Mouse (Mus musculus) intestine, postnatal 0 days (tissue): ENCODE data around the gene Gm15319. TPM values are rescaled to one million over a fixed set of nuclear protein-coding genes. Genes with fewer than 3 reads are reported as not detected.
"Not testable (repeated sequence)": the region's sequence is repeated elsewhere in the genome, so short reads cannot be mapped to it uniquely, and the experiment has no call there.

Experiments
- ATAC-seq: fragments of 200-750 bp; cut with Nextera tagmentation; 2 replicates; pipeline ENCODE4 v1.8.0; 2017; ENCODE audit warnings: mild to moderate bottlenecking, moderate TSS enrichment, moderate library complexity
- H3K27ac ChIP-seq: fragments of 300-500 bp; sonication (generic); 2 replicates; pipeline ENCODE4 v1.5.1; 2014; ENCODE audit warnings: mild to moderate bottlenecking, low read depth, low read length, moderate library complexity
- H3K27me3 ChIP-seq: fragments of 300-500 bp; sonication (generic); replicated peaks from 2 replicates; pipeline ENCODE4 v1.6.1; 2014; ENCODE audit warnings: low read length, mixed read lengths; ENCODE audit not compliant: control insufficient read depth, insufficient read depth
- H3K36me3 ChIP-seq: fragments of 300-500 bp; sonication (generic); 2 replicates; pipeline ENCODE4 v1.6.1; 2014; ENCODE audit warnings: mild to moderate bottlenecking, moderate library complexity; ENCODE audit not compliant: control insufficient read depth, insufficient read depth
- H3K4me1 ChIP-seq: fragments of 300-500 bp; sonication (generic); replicated peaks from 2 replicates; pipeline ENCODE4 v1.6.1; 2014; ENCODE audit warnings: antibody characterized with exemption, low read length, mixed read lengths; ENCODE audit not compliant: control insufficient read depth, insufficient read depth
- H3K4me2 ChIP-seq: fragments of 300-500 bp; sonication (generic); replicated peaks from 2 replicates; pipeline ENCODE4 v1.6.1; 2014; ENCODE audit warnings: low read depth, mild to moderate bottlenecking, moderate library complexity
- H3K4me3 ChIP-seq: fragments of 300-500 bp; sonication (generic); 2 replicates; pipeline ENCODE4 v1.5.1; 2014; ENCODE audit warnings: low read depth, low read length
- H3K9ac ChIP-seq: fragments of 300-500 bp; sonication (generic); 2 replicates; pipeline ENCODE4 v1.6.1; 2014; ENCODE audit warnings: mild to moderate bottlenecking, low read depth, low read length
- H3K9me3 ChIP-seq: fragments of 300-500 bp; sonication (generic); 2 replicates; pipeline ENCODE4 v1.6.1; 2016; ENCODE audit warnings: mixed run types; ENCODE audit not compliant: control insufficient read depth
- CTCF ChIP-seq: sonication (generic); IDR thresholded peaks from 2 replicates; pipeline ENCODE4 v1.5.1; 2016; ENCODE audit warnings: low read depth, mild to moderate bottlenecking, control low read depth, antibody characterized with exemption, moderate library complexity
- WGBS: fragments of 180-500 bp; shearing (Covaris S2); extraction: QIAGEN DNeasy Blood & Tissue Kit; methylation state at CpG from one replicate; pipeline ENCODE4 v1.1.7; 2014; 5-methylcytosine and 5-hydroxymethylcytosine counted together
- polyA plus RNA-seq: library from polyadenylated mRNA; unstranded; fragments of >200 nt; fragmentation: Nextera tagmentation; extraction: Ambion mirVana; gene quantifications from 2 replicates; pipeline ENCODE4 v1.2.1, GENCODE M21; 2015

Gene Gm15319
- polyA plus RNA-seq, 1 experiment from 2014 or later: not detected

DNA sequence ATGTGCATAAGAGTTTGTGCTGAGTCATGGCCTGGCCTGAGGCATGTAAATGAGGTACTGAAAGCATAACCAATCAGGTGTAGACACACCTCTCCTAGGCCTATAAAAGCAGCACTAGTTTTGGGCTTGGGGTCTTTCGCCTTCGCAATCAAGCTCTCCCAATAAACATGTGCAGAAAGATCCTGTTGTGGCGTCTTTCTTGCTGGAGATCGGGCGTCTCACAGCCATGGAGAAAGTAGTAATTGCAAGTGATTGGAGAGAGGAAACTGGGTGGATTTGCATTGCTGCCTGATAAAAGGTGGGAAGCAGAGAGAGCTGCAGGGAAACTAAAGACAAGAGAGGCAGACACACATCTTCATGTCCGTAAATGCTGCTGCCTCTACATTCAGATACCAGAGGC is 60.3 kb downstream of the Gm15319 start:
- H3K36me3 ChIP-seq, H3K4me2 ChIP-seq, H3K4me3 ChIP-seq, ATAC-seq, H3K27ac ChIP-seq, H3K9me3 ChIP-seq, H3K27me3 ChIP-seq, H3K4me1 ChIP-seq, H3K9ac ChIP-seq: not testable (repeated sequence)
- 93% methylated on average over 5 of the region's 6 CpGs for WGBS

DNA sequence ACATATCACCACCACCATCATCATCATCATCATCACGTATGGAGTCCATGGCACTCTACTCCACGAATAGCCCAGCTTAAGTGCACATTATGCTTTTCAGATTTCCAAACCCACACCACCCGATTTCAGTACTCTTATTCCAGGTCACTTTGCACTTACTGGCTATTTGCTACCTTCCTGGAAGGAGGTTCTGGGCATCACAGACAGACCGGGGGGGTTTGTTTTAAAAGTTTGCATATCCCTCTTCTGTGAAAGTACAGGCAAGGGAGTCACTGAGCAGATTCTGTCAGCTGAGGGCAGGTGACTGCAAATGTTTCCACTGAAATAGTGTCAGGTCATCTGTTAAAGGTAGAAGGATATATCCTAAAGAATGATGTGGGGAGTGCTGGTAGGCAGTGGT is 63.0 kb downstream of the Gm15319 start:
- H3K27ac ChIP-seq, H3K4me1 ChIP-seq, H3K9ac ChIP-seq, H3K4me3 ChIP-seq, H3K27me3 ChIP-seq, H3K9me3 ChIP-seq, H3K36me3 ChIP-seq, H3K4me2 ChIP-seq, ATAC-seq: not testable (repeated sequence)
- 74% methylated on average over 4 of the region's 4 CpGs for WGBS

DNA sequence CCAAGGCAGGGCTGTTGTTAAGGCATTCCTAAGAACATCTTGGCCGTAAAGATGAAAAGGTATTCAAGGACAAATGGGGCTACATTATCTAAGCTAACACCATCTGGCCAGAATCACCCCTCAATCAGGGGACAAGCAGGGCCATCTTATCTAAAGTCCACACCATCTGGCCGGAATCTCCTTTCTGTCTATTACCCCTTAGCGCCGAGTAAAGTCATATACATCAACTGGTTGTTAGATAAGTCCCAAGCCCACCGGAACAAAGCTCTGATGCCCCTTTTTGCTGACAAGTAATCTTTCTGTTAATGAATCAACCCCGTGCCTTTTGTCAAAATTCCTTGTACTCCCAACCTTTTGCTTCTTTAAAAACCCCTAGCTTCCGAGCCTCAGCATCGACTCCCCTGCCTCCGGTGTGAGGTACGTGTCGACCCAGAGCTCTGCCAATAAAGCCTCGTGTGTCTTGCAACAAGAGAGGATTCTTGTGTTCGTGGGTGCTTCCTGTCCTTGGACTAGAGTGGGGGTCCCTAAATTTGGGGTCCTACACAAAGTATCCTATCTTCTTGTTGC is 65.0 kb downstream of the Gm15319 start:
- WGBS: 82% methylated on average over 12 of the region's 13 CpGs
- not testable (repeated sequence) for H3K4me3 ChIP-seq, H3K9ac ChIP-seq, H3K9me3 ChIP-seq, H3K4me2 ChIP-seq, H3K27ac ChIP-seq, H3K36me3 ChIP-seq, H3K27me3 ChIP-seq, H3K4me1 ChIP-seq, ATAC-seq

DNA sequence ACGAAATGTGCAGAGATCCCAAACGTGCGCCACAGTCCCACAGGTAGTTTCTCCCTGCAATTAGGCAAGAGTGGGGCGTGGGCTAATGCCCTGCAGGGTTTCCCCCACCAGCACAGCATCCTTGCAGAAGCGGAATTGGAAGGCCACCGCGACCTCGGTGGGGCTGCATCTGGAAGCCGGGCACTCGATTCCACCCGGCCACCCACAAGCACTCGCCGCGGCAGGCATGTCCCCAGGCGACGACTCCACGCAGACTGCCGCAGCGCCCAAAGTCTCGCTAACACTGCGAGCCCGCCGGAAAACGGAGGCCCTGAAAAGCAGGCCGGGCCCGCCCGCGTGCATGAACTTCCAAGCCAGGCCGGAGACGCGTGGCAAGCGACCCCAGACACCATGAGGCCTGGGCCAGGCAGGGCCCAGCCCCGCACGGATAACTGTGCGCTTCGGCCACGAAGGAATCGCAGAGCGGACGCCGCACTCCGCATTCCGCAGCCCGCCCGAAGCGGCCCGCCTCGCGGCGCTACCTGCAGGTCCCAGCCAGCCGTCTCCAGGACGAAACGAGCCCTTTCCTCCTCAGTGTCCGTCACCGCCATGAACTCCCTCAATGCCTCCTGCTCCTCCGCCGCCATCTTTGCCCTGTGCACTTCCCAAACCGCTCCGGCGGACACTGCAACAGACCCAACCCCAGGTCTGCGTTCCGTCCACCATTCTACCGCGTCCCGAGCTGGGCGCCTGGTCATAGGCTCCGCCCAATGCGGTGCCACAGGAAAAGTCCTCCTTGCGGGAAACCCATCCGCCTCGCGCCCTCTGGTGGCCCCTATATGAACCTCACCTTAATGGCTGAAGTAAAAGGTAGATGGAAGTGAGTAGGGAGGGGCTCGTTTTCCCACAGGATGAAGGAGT is 66.0 kb downstream of the Gm15319 start:
- Histone ChIP-seq H3K9ac (peak overlapping the region; percentile 82), H3K4me3 (peak overlapping the region; percentile 68), H3K4me2 (peak overlapping the region; percentile 72), H3K27ac (peak overlapping the region; percentile 50; the same call in 1 of the 2 replicates)
- H3K36me3 ChIP-seq, H3K27me3 ChIP-seq, H3K4me1 ChIP-seq, H3K9me3 ChIP-seq: not testable (repeated sequence)
- ATAC-seq: peak; percentile 99
- peak; percentile 78 for TF ChIP-seq CTCF
- 19% methylated on average over 55 of the region's 73 CpGs for WGBS

DNA sequence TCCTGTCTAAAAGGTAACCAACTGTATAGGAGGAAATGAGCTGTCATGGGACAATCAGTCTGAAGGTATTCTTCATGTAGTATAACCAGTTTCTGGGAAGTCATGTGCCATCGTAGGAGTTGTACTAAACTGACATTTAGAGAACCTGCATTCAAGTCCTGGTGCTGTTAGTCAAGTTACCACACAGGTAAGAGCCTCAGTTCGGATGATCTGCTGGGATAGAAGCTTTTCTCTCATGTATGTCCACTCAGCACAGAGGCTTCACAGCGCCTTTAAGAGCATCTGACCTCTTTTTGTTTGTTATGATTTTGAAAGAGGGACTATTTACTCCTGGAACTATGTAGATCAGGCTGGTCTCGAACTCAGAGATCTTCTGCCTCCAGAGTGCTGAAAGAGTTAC is 67.1 kb downstream of the Gm15319 start:
- not testable (repeated sequence) for H3K36me3 ChIP-seq, H3K27ac ChIP-seq, ATAC-seq, H3K9me3 ChIP-seq, H3K27me3 ChIP-seq, H3K4me3 ChIP-seq, H3K4me2 ChIP-seq, H3K4me1 ChIP-seq, H3K9ac ChIP-seq
- 80% methylated on average over 2 of the region's 4 CpGs for WGBS

DNA sequence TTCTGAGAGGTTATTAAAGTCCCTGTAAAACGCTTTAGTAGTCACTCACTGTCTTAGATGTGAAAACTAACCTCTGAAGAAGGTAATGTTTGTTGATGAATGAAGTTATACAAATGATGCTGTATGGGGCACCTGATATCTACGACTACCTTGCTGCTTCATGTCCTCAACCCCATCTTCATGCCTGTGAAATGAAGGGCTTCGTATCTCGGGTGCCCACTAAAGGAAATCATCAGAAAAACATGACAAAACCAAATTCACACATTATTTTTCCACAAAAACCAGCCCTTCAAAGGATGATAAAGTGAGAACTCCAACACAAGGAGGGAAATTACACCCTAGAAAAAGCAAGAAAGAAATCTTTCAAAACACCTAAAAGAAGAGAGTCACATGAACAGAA is 68.2 kb downstream of the Gm15319 start:
- WGBS: 94% methylated on average over 3 of the region's 4 CpGs
- H3K27me3 ChIP-seq, H3K27ac ChIP-seq: not testable (repeated sequence)

DNA sequence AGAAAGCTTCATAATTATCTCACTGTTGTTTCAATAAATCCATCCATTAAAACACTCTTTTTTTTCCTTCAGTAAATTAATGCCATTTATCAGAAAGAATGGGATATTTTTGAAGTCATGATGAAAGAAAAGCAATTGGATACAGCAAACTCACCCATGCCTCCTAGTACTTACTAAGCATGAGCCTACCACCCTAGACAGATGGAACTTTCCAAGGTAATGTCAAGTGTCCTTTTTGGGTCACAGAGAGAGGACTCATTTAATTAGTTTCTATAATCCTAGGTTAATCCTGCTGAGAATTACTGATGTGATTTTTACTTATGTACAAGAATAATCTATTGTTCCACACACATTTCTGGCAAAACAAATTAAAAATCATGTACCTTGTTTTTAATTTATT is 69.0 kb downstream of the Gm15319 start:
- not testable (repeated sequence) for H3K27ac ChIP-seq, H3K4me1 ChIP-seq, H3K27me3 ChIP-seq, H3K9me3 ChIP-seq, ATAC-seq, H3K4me3 ChIP-seq, H3K4me2 ChIP-seq, H3K9ac ChIP-seq, H3K36me3 ChIP-seq

More for the DNA sequence above, 68.2 kb downstream of the Gm15319 start:
- H3K36me3 ChIP-seq, ATAC-seq, H3K9ac ChIP-seq, H3K4me3 ChIP-seq, H3K4me1 ChIP-seq, H3K4me2 ChIP-seq, H3K9me3 ChIP-seq: not testable (repeated sequence)

DNA sequence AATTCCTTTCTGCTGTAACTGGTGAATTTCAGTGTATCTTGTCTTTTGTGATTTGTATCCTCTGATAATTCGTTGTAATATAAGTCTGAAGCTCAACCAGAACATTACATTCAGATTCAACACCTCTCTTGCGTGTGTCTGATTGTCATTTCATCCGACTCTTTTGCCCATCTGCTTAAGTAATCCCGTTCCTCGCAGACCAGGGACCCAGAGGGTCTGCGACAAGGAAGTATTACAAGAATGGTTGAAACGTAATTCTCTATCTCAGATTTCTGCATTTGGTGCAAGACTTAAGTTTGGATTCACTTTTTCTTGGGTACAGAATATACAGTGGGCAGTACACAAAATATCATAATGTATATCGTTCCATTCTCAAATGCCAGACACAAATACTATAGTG is 73.0 kb downstream of the Gm15319 start:
- not testable (repeated sequence) for H3K9me3 ChIP-seq, H3K36me3 ChIP-seq, H3K4me1 ChIP-seq, H3K4me3 ChIP-seq, ATAC-seq, H3K9ac ChIP-seq, H3K4me2 ChIP-seq, H3K27me3 ChIP-seq, H3K27ac ChIP-seq
- WGBS: 81% methylated on average over 4 of the region's 8 CpGs

DNA sequence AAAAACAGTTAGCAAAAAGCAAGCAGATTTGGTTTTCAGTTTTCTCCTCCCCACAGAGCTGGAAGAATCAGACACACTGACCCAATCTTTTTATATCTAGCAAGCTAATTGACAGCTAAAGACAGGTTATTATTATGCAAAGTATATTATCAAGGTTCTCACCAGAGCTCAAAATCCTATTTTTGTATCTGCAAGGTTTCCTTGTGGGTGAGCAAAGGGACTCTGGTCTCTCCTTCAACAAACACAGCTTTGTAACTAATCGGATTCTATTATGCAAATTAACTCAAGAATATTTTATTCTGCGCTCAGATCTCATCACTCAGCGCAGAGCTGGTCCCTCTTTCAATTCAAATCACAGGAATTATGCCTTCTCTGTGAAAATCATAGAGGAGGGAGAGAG is 74.1 kb downstream of the Gm15319 start:
- ATAC-seq, H3K4me2 ChIP-seq, H3K4me3 ChIP-seq, H3K9me3 ChIP-seq, H3K27me3 ChIP-seq, H3K27ac ChIP-seq, H3K9ac ChIP-seq, H3K4me1 ChIP-seq, H3K36me3 ChIP-seq: not testable (repeated sequence)
- 76% methylated on average over 1 of the region's 3 CpGs for whole genome bisulfite sequencing
